Mouse (Mus musculus): ENCODE results near the gene Nell2.

Gene Nell2

GRCm38 (mm10) chr15:95068799-95069198 lies 459.6 kb downstream of the Nell2 start:
- DNase-seq = no peak

DNA sequence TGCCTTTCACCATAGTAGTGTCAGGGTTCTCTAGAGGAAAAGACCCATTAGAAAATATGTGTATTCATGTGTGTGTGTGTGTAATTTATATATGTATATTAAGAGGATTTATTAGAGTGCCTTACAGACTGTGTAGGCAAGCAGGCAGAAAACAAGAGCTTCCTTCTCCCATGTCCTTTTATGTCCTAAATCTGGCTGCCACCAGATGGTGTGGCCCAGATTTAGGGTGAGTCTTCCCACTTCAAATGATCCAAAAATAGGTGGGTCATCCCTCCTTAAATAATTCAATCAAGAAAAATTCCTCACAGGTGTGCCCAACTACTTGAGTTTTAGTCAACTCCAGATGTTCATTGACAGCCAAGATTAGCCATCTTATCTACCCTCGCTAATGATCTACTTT lies 460.3 kb downstream of the Nell2 start:
- DNase-seq = no peak

- DNase-seq = no peak
Observed at GRCm38 (mm10) chr15:95055081-95055650, 473.2 kb downstream of the Nell2 start.

DNA sequence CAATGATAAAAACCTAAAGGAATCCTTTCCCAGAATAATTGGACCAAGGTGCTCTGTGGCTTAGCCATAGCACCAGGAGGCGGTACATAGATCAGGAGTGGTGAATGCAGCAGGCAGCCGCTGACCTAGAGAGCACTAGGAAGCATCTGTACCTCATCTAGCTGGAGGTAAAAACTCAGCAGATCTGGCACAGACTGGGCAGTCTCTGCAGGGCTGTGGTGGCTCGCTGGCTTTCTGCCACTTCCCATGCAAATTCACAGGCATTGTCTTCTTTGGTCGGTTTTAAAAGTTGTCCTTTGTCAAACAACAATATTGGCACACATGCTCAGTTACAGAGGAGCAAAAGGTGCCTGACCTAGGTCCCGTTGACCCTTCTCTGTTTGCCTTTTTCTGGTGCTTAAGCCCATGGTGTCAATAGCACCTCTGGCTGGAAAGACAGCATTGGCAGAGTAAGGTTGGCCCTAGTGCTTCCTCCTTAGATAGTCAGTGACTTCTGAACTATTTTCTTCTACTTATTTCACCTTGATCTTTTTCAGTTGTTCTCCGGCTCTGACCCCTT lies 479.1 kb downstream of the Nell2 start:
- no peak for DNase-seq

- no peak for DNase-seq
Observed at GRCm38 (mm10) chr15:95047486-95047885, 480.9 kb downstream of the Nell2 start.

- no peak for DNase-seq
Observed at GRCm38 (mm10) chr15:95044011-95044410, 484.3 kb downstream of the Nell2 start.

GRCm38 (mm10) chr15:95042437-95042836 lies 485.9 kb downstream of the Nell2 start:
- DNase-seq = no peak

DNA sequence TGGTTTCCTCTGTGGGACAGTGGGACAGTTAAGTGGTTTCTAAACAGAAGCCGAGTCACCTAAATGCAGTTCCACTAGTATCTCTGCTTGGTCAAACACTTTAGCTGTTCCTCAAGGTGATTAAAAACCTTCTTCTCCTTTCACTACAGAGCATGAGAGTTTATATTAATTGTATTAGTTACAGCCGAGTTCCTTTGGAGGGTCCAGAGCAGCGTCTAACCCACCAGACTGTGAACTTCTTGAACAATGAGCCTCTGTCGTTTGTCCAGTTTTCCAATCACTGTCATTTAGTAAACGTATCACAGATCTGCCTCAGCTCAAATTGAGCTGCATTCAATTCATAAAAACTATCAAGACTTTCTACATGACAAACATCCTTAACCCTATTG lies 498.9 kb downstream of the Nell2 start:
- no peak for DNase-seq

DNA sequence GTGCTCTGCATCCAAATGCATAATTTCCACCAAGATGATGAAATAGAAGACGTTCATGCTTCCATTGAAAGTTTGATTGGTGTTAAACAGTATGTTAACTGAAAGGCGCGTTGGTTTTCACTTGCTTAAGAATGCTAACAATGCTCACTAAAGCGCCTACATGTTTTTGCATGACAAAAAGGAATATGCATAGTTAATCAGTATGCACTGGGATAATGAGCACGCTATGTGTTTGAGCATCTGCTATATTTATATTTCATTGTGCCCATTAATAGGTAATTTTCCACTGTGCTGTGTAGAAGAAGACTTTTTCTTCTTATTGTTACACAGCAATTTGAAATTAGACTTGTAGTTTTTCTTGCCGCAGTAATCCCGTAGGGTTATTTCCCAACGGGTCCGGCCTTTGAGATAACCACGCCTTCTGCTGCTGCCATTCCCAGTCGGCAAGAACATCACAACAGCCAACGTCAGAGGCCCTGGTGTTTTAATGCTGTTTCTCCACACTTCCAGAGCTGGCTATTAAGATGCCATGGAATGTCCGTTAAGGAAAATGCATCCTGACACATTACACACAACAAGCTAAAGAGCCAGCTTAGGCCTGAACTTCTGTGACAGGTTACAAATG lies 499.4 kb downstream of the Nell2 start:
- DNase-seq = no peak

Data from thymus, postnatal 4 days (tissue).